Mouse (Mus musculus) kidney, adult 8-10 months (tissue): ENCODE measurements around the gene Cfap43.
"Not testable (repeated sequence)": the region's sequence is repeated elsewhere in the genome, so short reads cannot be mapped to it uniquely, and the experiment has no call there.

Experiments
- DNase-seq, 2 experiments: peaks; one replicate each; pipeline ENCODE4 v3.0.0; 2022

Gene Cfap43

GRCm38 (mm10) chr19:47884296-47885085 is 34.6 kb downstream of the Cfap43 start:
- no peak for DNase-seq

DNA sequence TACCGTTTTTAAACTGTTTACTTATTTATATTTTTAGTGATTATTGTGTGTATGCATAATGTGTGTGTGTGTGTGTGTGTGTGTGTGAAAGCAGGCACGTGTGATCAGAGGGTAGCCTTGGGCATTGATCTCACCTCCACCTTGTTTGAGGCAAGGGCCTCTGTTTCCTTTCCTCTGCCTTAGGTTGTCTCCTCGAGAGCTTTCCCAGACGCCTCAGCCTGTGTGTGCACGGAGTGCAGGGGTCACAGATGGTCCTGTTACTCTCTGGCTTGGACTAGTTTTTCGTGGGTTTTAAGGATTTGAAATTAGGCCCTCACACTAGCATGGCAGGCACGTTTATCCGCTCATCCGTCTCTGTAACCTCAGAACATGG is 36.2 kb downstream of the Cfap43 start:
- no peak for DNase-seq

GRCm38 (mm10) chr19:47882151-47882881 is 36.8 kb downstream of the Cfap43 start:
- DNase-seq: peak; percentile 45 to 76

DNA sequence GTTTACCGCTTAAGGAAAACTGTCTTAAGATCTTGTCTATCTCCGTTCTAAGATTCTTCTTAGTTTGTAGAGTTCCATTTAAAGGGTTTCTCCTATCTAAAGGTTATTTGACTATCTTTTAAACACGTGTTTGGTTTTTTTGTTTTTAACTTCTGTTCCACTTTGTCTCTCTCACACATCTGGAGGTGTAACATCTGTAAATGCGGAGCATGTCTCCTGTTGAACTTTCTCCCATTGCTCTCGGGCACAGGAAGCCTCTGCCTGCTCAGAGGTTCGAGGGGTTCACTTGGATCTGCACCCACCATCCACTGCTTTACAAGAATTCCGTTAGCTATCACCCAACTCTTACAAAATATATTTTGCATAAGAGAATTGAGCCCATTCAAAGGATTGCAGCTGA is 37.5 kb downstream of the Cfap43 start:
- no peak for DNase-seq

- DNase-seq: no peak
Observed at GRCm38 (mm10) chr19:47876252-47876651, 42.8 kb downstream of the Cfap43 start.

- no peak for DNase-seq
Observed at GRCm38 (mm10) chr19:47871515-47871914, 47.6 kb downstream of the Cfap43 start.

DNA sequence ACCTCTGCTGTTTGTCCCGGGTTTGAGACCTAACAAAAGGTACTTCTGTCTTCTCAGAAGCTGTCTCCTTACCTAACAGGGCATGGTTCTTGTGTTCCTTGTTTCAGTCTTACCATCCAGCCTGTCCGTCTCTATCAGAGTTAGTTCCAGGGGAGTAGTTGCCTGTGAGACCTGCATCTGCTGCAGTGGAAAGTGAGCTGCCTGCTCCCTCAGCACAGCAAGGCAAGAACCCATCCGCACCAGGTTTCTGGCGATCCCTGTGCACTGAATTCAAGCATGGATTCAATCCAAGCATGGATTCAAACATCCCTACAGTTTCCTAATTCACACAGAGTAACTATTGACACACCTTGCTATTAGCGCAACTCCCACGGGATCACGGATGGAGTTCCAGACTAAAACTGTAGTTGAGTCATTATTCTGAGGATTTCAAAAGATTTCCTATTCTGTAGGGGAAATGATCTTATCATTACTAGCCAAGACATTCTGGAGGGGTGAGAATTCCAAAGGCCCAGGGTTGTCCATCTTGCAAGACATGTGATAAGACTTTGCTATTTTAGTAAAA is 48.9 kb downstream of the Cfap43 start:
- DNase-seq: no peak

GRCm38 (mm10) chr19:47869516-47869915 is 49.6 kb downstream of the Cfap43 start:
- DNase-seq: no peak

DNA sequence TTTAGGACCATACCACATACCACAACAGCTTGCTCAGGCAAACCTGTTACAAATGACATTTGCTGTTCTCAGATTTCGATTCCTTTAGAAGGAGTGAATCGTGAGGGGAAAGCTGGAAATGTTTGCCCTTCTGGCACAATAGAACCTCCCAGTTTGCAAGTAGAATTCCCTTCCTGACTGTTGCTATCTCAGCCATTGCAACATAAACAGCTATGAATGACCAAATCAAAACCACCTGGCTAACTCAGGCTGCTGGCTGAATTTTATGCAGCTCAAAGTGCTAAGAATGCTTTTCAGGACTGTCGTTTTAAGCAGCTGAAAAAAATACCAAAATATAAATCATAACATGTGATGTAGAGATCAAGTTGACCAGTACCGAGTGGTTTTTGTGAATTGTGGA is 50.1 kb downstream of the Cfap43 start:
- no peak for DNase-seq

DNA sequence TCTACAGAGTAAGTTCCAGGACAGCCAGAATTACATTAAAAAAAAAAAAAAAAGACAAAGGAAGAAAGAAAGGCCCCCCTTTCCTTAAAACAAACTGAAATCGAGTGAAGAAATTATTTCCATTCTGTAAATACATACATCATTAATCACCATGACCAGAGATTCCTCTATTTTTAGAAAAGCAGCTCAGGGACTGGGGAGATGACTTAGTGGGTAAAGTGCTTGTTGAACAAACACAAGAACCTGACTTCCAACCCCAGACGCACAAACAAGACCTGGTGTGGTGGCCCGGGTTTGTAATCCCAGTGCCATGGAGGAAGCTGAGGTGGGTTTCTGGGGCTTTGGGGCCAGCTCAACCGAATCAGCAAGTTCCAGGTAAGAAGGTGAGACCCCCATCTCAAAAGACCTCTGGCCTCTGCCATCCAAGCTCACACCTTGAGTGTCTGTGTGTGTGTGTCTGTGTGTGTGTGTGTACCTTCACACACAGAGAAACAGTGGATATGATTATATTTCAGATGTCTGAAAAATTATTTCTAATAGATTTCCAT is 51.4 kb downstream of the Cfap43 start:
- DNase-seq: no peak

DNA sequence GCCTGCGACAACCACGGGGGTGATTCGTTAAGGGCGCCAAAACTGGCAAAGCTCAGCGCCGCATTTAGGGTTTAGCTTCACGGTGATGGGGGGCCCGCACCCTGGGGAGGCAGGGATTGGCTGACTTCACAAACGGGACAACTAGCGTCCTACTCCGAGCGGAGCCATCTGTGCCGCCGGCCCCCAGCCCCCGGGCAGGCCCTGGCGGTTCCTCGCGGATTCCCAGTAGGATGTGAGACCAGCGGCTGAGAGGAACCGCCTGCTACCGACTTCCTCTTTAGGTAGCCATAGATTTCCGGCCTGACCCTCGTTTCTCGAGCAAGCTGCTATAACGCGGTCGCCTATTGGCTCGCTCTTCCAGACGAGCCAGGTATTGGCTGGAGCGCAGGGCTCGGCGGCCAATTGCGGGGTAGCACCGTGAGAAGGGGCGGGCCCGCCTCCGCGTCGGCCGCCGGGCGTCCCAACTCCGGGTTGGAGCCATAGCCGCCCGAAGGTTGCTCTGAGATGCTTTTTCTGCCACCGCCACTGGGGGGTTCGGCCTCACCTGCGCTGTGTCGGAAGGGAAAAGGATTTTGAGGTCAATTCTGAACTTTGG is 53.6 kb downstream of the Cfap43 start, which contains the start of gene Gsto2:
Gene Gsto2, plus strand, starts transcription at position 182 of the 595 bp plus-strand sequence.
- DNase-seq: peak; percentile 94

DNA sequence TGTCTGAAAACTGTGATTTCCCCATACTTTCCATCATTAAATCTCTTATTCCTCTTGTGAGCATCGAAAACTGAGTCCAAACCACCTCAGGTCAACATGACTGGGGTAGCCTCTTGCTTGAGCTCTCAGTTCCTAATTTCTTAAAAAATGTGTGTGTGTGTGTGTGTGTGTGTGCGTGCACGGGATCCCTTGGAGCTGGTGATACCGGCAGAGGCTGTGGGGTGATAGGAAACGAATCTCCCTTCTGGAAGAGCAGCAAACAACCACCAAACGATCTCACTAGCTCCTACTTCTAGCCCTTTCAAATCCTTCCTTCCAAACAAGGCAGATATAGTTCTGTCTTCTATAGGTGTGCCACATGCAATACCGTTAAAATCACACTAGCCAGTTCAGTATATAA is 54.4 kb downstream of the Cfap43 start:
- DNase-seq: no peak

- DNase-seq: no peak
Observed at GRCm38 (mm10) chr19:47864051-47864450, 55.0 kb downstream of the Cfap43 start.

- DNase-seq: no peak
Observed at GRCm38 (mm10) chr19:47862581-47862980, 56.5 kb downstream of the Cfap43 start.

DNA sequence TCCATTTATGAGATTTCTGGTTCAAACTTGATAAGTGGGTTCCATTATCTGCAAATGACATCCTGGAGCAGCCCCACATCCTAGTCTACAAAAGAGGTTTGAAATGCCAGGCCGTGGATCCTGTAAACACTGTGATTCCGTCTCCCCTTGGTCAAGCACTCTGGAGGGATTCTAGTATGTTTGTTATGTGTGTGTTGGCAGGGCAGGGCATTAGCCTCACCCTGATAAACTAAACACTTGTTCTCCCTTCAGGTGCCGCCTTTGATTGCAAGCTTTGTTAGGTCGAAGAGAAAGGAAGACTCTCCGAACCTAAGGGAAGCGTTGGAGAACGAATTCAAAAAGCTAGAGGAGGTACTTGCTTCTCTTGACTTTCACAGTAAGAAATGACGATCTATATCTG is 59.9 kb downstream of the Cfap43 start:
- DNase-seq: no peak

DNA sequence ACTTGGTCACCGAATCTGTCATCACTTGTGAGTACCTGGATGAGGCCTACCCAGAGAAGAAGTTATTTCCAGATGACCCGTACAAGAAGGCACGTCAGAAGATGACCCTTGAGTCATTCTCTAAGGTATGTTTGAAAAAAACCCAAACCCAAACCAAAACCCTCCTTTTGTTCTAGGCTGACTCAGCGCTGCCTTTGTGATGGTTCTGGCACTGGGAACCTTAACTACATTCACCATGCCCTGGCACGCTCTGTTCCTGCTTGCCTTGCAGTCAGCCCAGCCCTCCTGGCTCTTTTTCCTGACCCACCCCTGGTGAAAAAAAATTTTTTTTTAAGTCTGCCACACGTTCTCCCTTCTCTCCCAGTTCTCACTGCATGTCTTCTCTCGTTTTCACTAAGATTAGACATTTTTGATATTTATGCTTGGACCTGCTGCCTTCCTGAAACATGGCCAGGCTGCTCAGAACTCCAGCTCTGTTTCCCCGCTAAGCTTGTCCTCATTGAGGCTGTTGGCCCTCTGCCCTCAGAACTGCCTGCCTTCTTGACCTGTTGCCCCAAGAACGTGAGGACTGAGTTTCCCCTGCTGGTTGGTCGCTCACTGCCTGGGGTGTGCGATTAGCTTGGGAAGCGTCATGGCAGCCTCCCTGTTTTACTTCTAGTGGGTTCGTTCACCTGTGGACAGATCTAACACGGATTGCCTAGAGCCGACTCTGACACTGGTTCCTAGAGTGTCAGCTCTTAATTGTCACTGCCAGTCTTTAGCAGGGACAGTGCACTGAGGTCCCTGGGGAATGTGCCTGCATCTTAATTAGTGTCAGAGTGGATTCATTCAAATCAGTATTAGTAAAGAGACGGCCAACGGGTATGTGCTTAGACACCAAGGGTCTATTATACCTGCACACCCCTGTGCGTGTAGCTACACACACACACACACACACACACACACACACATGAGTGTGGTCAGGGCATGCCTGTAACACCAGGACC is 60.8 kb downstream of the Cfap43 start:
- no peak for DNase-seq

DNA sequence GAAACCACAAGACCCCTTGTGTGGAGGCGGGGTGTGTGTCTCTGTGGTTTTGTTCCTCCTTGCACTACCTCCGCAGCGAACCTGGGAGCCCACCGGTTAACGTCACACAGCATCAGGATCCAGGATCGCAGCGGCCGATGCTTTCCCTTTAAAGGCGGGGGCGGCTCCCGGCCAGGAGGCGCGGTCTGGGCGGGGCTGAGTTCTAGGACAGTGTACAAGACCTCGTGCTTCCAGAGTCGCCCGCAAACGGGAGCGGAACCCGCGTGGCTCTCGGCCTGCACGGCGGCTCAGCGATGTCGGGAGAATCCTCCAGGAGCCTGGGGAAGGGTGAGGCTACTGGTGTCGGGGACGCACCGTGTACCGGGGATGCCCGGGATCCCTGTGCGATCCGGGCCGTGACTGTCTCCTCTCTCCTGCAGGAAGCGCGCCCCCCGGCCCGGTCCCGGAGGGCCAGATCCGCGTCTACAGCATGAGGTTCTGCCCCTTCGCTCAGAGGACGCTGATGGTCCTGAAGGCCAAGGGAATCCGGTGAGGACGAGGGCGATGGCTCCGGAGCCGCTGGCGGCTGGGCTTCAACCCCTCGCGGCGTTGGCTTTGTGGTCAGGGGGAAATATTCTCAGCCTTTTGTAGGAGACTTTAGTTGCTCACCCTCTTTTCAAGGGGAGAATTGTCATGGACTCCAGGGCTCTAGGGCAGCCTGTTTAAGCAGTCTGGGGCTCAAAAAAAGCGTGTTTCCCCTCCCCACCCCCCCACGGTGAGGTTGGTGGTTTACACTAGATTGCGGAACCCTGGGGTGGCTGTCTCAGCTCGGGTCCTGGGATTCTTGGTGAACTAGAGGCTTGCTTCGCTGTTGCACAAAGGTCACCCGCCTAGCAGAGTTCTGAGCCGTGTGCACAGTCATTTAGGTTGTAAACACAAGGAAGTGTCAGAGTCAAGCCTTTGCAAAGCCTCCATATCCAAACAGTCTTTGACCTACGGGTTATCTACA is 64.0 kb downstream of the Cfap43 start, which contains the start of gene Gsto1:
Gene Gsto1, plus strand, starts transcription at position 175 of the 988 bp plus-strand sequence.
- DNase-seq: peak; percentile 82 to 91

DNA sequence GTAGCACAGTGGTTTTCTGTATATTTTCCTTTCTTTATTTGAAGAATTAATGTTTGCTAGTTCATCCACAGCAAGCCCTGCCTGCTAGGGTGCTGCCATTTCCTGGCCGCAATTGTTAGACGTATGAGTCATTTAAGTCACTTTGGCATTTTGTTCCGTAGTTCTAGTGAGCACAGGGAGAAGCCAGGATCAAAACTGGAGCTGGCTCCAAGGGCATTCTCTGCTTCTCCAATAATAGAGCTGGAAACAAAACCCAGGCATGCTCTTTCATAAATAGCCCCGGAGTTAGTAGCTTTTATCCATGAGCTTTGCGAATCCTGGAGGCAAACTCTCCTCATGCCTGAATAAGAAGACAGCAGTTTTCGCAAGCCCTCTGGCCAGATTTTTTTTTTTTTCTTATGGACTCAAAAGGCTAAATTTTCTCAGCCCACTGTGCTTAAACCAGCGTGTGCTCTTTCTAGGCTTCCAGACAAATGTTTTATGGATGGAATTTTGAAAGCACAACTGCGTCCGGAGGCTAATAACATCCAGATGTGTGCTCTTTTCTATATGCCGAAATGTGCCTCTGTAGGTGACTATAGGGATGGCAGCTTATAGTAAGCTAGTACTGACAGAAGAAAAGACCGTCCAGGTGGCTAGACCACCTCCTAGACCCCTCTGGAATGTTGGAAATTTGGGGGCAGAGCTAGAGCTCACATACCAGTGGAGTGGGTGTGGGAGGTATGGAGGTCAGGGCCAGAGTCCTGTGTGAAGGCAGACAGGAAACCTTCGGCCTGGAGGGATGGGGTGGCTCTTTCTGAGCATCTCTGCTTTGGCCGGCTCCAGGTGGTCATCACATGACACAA is 64.9 kb downstream of the Cfap43 start:
- DNase-seq: no peak

DNA sequence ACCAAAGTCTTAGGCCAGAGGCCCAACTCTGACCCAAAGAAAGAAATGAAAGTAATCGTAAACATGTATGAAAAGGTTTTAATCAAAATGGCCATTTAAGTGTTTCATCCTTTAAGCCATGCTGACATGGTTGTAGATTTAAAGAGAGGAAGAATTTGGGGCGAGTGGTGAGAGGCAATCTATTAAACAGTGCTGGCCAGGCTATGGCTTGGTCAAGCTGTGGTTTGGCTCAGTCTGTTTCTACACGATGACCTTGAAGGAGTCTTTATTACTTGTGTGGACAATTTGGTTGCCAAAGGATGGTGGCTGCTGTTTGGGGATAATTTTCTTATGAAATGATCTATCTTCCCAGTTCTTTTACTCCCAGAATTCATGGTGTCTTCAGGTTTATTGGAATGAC is 66.0 kb downstream of the Cfap43 start:
- no peak for DNase-seq

DNA sequence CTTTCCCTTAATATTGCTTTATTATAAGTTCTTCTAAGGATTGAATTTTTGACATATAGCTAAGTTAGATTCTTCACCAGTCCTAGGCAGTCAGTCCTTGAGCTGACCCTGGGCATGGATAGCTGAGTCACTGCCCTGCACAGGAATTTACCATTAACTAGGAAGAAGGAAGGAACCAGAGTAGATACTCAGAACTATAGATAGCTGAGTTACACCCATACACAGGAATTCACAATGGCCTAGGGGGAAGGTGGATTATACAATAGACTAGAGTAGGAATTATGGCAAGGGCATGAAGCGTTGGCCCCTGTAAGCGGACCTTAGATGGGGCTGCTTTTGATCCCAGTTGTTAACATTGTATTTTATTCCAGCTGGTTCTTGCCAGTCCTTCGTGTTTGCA is 67.0 kb downstream of the Cfap43 start:
- DNase-seq: not testable (repeated sequence)
